Mouse (Mus musculus) limb, embryonic 10.5 days (tissue): Measurements from ENCODE around the gene Susd6. TPM values are rescaled to one million over a fixed set of nuclear protein-coding genes. Genes with fewer than 3 reads are reported as not detected.

ENCODE experiments used
- DNase-seq: peaks from one replicate; pipeline ENCODE4 v3.0.0-alpha.2; 2017; ENCODE audit warnings: low spot score
- H3K27ac ChIP-seq: fragments of 300-500 bp; sonication (generic); 2 replicates; pipeline ENCODE4 v1.5.1; 2016; ENCODE audit warnings: mild to moderate bottlenecking
- H3K27me3 ChIP-seq: fragments of 300-500 bp; sonication (generic); 2 replicates; pipeline ENCODE4 v1.6.1; 2016; ENCODE audit warnings: low read depth, mild to moderate bottlenecking; ENCODE audit not compliant: poor library complexity, severe bottlenecking
- H3K36me3 ChIP-seq: fragments of 300-500 bp; sonication (generic); 2 replicates; pipeline ENCODE4 v1.6.1; 2016; ENCODE audit warnings: mild to moderate bottlenecking, moderate library complexity
- H3K4me1 ChIP-seq: fragments of 300-500 bp; sonication (generic); 2 replicates; pipeline ENCODE4 v1.6.1; 2016
- H3K4me3 ChIP-seq: fragments of 300-500 bp; sonication (generic); 2 replicates; pipeline ENCODE4 v1.5.1; 2016; ENCODE audit warnings: mild to moderate bottlenecking, moderate library complexity
- H3K9me3 ChIP-seq: fragments of 300-500 bp; sonication (generic); replicated peaks from 2 replicates; pipeline ENCODE4 v1.6.1; 2016; ENCODE audit warnings: mild to moderate bottlenecking
- WGBS: fragments of 180-500 bp; shearing (Covaris S2); methylation state at CpG from one replicate; pipeline ENCODE4 v1.1.7; 2016; 5-methylcytosine and 5-hydroxymethylcytosine counted together
- polyA plus RNA-seq: library from polyadenylated mRNA; unstranded; fragments of >200 nt; fragmentation: Nextera tagmentation; extraction: Ambion mirVana; gene quantifications from 2 replicates; pipeline ENCODE4 v1.2.1, GENCODE M21; 2016

The Susd6 gene
- polyA plus RNA-seq, result 10.0 and 12.0 TPM in 2 replicates

GRCm38 (mm10) chr12:80789849-80790694 lies at the start of gene Susd6:
Gene Susd6, plus strand, starts transcription at chr12:80790510.
- DNase-seq, result peak; percentile 99
- Histone ChIP-seq H3K27ac (peak within 1 kb of the TSS; percentile 91), H3K4me1 (peaks cover 16% of the 10 kb centered on the region), H3K27me3 (peaks cover 5% of the 10 kb centered on the region; the same call in 1 of the 2 replicates), H3K36me3 (0 out of 2 replicates have a peak, but pooled peaks cover 8% of the 10 kb centered on the region), H3K4me3 (peak within 1 kb of the TSS; percentile 96), H3K9me3 (no peaks in the 10 kb centered on the region)
- WGBS, result 2% methylated on average over 56 of the region's 56 CpGs

DNA sequence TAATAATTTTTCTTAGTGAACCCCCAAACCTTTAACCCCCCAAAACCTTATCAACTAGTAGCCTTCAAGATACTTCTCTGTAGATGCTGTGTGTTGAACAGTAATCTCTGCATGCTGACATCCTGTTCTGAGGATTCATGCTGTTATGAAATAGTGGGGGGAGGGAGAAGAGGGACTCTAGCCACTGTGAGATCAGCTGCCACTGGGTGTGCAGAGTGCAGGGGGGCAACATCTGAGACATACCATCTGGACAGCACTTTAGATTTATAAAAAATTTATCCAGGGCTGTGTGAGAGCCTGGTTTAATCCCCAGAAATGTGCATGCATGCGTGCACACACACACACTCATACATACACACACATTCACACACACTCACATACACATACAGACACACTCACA lies 45.7 kb upstream of the Susd6 start:
- peaks cover 25% of the 10 kb centered on the region for H3K27me3 ChIP-seq
- no peak for DNase-seq
- WGBS, result 87% methylated on average over 1 of the region's 1 CpGs
- no peak overlapping the region for H3K27ac ChIP-seq
- no peak overlapping the region for H3K4me3 ChIP-seq
- no peaks in the 10 kb centered on the region for H3K36me3 ChIP-seq
- no peaks in the 10 kb centered on the region for H3K9me3 ChIP-seq
- H3K4me1 ChIP-seq, result no peaks in the 10 kb centered on the region

DNA sequence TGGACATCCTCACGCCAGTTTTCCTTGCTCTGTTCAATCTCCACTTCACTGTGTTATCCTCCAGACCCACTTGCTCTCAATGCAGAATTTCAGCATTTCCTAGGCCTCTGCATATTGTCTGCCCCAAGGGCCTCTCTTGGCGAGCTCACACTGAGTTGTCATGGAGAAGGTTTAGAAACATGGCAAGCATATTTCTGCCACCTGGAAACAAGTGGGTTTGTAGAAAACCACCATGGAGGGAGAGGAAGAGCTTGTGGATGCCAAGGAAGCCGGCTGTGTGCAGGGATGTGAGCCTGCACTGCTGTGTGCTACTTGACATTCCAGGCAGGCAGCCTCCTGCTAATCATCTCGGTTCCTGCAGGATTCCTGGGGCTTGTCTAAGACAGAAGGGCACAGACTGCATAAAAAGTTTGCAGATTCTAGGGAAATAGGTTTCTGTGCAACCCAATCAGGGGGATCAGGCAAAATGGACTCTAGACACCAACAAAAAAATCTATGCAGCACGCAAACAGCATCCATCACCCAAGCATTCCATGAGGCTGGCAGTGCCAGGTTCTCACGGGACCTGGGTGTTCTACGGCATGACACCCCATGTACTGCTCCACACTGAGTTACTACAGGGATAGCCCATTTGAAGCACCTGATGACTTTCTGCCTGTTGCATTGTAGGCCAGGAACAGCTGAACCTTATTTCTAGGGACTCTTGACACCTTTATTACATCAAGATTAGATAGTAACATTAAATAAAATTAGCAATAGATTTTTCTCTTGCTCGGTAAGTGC lies 44.1 kb upstream of the Susd6 start:
- H3K27ac ChIP-seq, result no peak overlapping the region
- no peak overlapping the region for H3K4me3 ChIP-seq
- peaks cover 25% of the 10 kb centered on the region for H3K27me3 ChIP-seq
- H3K4me1 ChIP-seq, result no peaks in the 10 kb centered on the region
- no peaks in the 10 kb centered on the region for H3K9me3 ChIP-seq
- no peaks in the 10 kb centered on the region for H3K36me3 ChIP-seq
- DNase-seq, result no peak
- 69% methylated on average over 8 of the region's 8 CpGs for WGBS

GRCm38 (mm10) chr12:80751556-80751955 lies 38.8 kb upstream of the Susd6 start:
- DNase-seq, result no peak
- H3K4me3 ChIP-seq, result no peak overlapping the region
- no peaks in the 10 kb centered on the region for H3K36me3 ChIP-seq
- H3K4me1 ChIP-seq, result no peaks in the 10 kb centered on the region
- 93% methylated on average over 6 of the region's 6 CpGs for WGBS
- no peaks in the 10 kb centered on the region for H3K9me3 ChIP-seq
- no peak overlapping the region for H3K27ac ChIP-seq
- peaks cover 56% of the 10 kb centered on the region for H3K27me3 ChIP-seq

DNA sequence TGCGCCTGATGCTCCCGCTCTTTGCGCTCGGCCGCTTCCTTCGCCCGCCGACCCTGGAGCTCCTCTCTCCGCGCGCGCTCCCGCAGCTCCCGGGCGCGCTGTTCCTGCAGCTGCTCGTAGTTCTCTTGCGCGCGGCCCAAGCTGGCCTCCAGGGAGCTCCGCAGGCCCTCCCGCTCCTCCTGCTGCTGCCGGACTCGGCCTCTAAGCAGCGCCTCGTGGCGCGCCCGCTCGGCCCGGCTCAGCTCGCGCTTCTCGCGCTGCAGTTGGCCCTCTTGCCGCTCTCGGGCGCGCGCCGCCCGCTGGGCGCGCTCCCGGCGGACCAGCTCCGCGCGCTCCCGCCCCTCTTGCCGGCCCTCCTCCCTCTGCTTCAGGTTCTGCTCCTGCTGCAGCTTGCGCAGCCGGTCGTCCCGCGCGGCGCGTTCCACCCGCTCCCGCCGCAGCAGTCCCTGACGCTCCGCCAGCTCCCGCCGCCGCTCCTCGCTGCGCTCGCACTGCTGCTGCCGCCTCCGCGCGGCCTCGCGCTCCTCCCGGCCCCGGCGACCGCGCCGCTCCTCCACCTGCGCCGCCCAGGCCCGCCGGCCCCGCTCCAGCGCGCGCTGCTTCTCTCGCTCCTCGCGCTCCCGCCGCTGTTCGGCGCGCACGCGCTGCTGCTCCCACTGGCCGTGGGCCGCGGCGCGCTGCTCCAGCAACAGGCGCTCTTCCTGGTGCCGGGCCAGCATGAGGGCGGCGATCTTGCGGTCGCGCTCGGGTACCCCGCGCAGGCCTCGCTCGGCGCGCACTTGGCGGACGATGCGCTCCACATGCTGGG lies 32.4 kb upstream of the Susd6 start:
- H3K27me3 ChIP-seq, result peaks cover 82% of the 10 kb centered on the region
- 2% methylated on average over 116 of the region's 122 CpGs for WGBS
- peak overlapping the region; percentile 72 for H3K4me3 ChIP-seq
- H3K36me3 ChIP-seq, result no peaks in the 10 kb centered on the region
- H3K4me1 ChIP-seq, result peaks cover 35% of the 10 kb centered on the region
- no peaks in the 10 kb centered on the region for H3K9me3 ChIP-seq
- peak; percentile 83 for DNase-seq
- H3K27ac ChIP-seq, result peak overlapping the region; percentile 77

DNA sequence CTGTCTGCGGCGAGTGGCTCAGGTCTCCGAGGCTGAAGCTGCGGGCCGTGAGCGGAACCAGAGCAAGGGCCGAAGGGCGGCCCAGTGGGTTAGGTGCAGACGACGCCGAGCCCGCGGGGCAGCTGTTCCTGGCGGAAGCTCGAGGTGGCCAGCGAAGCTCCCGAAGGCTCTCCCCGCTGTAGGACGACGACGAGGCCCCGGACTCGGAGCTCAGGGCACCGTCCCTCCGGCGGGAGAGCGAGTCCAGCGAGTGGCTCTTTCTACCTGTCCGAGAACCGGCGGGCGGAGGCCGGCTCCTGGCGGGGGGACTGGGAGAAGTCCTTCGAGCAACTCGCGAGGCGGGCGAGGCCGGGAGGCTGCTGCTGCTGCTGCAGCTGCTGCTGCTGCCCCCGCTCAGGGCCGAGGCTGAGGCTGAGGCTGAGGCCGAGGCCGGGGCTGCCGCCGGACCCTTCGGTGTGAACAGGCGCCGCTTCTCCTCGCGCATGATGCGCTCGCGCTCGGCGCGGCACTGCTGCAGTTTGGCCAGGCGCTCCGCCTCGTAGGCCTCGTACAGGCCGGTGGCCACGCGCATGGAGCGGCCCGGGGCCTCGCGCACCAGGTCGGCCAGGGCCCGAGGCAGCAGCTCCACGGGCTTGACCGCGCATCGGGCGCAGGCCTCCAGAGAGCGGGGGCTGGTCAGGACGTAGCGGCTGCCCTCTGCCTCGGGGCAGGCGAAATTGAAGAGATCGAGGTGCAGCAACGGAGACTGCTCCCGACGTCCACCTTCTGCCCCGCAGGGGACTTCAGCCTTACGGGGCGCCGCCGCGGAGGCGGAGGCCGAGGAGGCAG lies 31.5 kb upstream of the Susd6 start:
- no peaks in the 10 kb centered on the region for H3K36me3 ChIP-seq

GRCm38 (mm10) chr12:80759387-80759712 lies 31.0 kb upstream of the Susd6 start:
- 8% methylated on average over 13 of the region's 13 CpGs for WGBS
- peaks cover 35% of the 10 kb centered on the region for H3K4me1 ChIP-seq
- peak overlapping the region; percentile 77 for H3K27ac ChIP-seq
- peaks cover 78% of the 10 kb centered on the region for H3K27me3 ChIP-seq
- H3K9me3 ChIP-seq, result no peaks in the 10 kb centered on the region
- no peak for DNase-seq
- no peaks in the 10 kb centered on the region for H3K36me3 ChIP-seq
- peak overlapping the region; percentile 72 for H3K4me3 ChIP-seq

More for the DNA sequence above, 31.5 kb upstream of the Susd6 start:
- WGBS, result 4% methylated on average over 92 of the region's 92 CpGs
- peak overlapping the region; percentile 72 for H3K4me3 ChIP-seq
- H3K27me3 ChIP-seq, result peaks cover 82% of the 10 kb centered on the region
- H3K27ac ChIP-seq, result peak overlapping the region; percentile 77
- DNase-seq, result peak; percentile 76
- peaks cover 35% of the 10 kb centered on the region for H3K4me1 ChIP-seq
- no peaks in the 10 kb centered on the region for H3K9me3 ChIP-seq

GRCm38 (mm10) chr12:80759713-80760395 lies 30.5 kb upstream of the Susd6 start:
- H3K27me3 ChIP-seq, result peaks cover 73% of the 10 kb centered on the region
- H3K4me1 ChIP-seq, result peaks cover 35% of the 10 kb centered on the region
- H3K9me3 ChIP-seq, result no peaks in the 10 kb centered on the region
- peak; percentile 63 for DNase-seq
- 1% methylated on average over 22 of the region's 22 CpGs for WGBS
- peak overlapping the region; percentile 72 for H3K4me3 ChIP-seq
- no peaks in the 10 kb centered on the region for H3K36me3 ChIP-seq
- H3K27ac ChIP-seq, result peak overlapping the region; percentile 77

DNA sequence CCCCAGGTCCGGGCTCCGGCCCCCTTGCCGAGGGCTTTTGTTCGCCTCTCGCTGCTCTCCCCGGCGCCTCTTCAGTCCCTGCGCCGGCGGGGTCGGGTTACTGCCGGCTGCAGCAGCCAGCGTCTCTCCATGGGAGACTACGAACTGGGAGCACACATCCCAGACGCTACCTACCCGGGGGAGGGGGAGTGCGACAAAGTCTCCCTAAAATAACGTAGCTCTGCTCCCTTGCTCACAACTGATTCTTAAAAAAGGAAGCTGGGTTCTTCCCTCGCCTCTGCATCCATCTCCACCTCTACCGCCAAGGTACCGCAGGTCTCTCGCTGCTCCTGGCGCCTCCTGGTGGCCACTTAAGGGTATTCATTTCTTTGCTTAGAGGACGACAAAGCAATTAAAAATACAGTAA lies 29.9 kb upstream of the Susd6 start, which contains the start of gene Ccdc177:
TSS of gene Ccdc177 (minus strand) at position 292 of the 406 bp plus-strand sequence.
- Histone ChIP-seq H3K27me3 (peaks cover 68% of the 10 kb centered on the region), H3K36me3 (no peaks in the 10 kb centered on the region), H3K4me1 (peaks cover 35% of the 10 kb centered on the region), H3K9me3 (no peaks in the 10 kb centered on the region), H3K4me3 (peak within 1 kb of the TSS; percentile 72), H3K27ac (peak within 1 kb of the TSS; percentile 77)
- DNase-seq, result peak; percentile 87
- under 1% methylated on average over 24 of the region's 24 CpGs for WGBS

GRCm38 (mm10) chr12:80762982-80763381 lies 27.3 kb upstream of the Susd6 start:
- Histone ChIP-seq H3K27me3 (peaks cover 42% of the 10 kb centered on the region), H3K4me3 (no peak overlapping the region), H3K9me3 (no peaks in the 10 kb centered on the region), H3K36me3 (no peaks in the 10 kb centered on the region), H3K27ac (no peak overlapping the region), H3K4me1 (peaks cover 26% of the 10 kb centered on the region)
- WGBS, result 90% methylated on average over 5 of the region's 5 CpGs
- no peak for DNase-seq

GRCm38 (mm10) chr12:80764116-80764515 lies 26.2 kb upstream of the Susd6 start:
- peaks cover 15% of the 10 kb centered on the region for H3K4me1 ChIP-seq
- H3K27ac ChIP-seq, result no peak overlapping the region
- no peak for DNase-seq
- 80% methylated on average over 4 of the region's 4 CpGs for WGBS
- H3K27me3 ChIP-seq, result peaks cover 31% of the 10 kb centered on the region
- no peaks in the 10 kb centered on the region for H3K36me3 ChIP-seq
- H3K9me3 ChIP-seq, result no peaks in the 10 kb centered on the region
- no peak overlapping the region for H3K4me3 ChIP-seq
